Mouse (Mus musculus) adrenal gland, adult 8-10 months (tissue): ENCODE results near the gene Bloc1s4. TPM values are rescaled to one million over a fixed set of nuclear protein-coding genes. Genes with fewer than 3 reads are reported as not detected.
A peak's percentile ranks its signal among the peaks of the same experiment; 100 is the strongest.

Experiments
- DNase-seq: peaks from one replicate; pipeline ENCODE4 v3.0.0; 2022
- total RNA-seq, 4 experiments: library from RNA; stranded (reverse); gene quantifications; 2 replicates each; pipeline ENCODE4 v1.2.4; 2022

The Bloc1s4 gene
- total RNA-seq, 4 experiments from 2014 or later, result 21.6 to 34.1 (median 27.6) TPM

- no peak for DNase-seq
Measured at GRCm38 (mm10) chr5:36716816-36717215, 31.6 kb downstream of the Bloc1s4 start.

GRCm38 (mm10) chr5:36714832-36715231 is 33.6 kb downstream of the Bloc1s4 start:
- no peak for DNase-seq

DNA sequence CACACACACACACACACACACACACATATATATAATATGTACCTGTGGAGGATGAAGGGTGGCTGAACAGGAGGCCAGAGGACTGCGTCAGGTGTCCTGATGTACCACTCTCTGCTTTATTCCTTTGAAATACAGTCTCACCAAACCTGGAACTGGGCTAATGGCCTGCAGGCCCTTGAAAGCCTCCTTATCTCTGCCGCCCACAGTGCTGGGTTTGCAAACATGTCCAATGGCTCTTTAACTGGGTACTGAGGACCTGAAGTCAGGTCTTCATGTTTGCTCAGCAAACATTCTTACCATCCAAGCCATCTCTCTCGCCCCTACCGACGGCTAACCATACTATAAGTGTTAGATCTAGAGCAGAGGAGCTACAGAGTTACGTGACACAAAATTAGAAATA is 34.8 kb downstream of the Bloc1s4 start:
- DNase-seq, result no peak

DNA sequence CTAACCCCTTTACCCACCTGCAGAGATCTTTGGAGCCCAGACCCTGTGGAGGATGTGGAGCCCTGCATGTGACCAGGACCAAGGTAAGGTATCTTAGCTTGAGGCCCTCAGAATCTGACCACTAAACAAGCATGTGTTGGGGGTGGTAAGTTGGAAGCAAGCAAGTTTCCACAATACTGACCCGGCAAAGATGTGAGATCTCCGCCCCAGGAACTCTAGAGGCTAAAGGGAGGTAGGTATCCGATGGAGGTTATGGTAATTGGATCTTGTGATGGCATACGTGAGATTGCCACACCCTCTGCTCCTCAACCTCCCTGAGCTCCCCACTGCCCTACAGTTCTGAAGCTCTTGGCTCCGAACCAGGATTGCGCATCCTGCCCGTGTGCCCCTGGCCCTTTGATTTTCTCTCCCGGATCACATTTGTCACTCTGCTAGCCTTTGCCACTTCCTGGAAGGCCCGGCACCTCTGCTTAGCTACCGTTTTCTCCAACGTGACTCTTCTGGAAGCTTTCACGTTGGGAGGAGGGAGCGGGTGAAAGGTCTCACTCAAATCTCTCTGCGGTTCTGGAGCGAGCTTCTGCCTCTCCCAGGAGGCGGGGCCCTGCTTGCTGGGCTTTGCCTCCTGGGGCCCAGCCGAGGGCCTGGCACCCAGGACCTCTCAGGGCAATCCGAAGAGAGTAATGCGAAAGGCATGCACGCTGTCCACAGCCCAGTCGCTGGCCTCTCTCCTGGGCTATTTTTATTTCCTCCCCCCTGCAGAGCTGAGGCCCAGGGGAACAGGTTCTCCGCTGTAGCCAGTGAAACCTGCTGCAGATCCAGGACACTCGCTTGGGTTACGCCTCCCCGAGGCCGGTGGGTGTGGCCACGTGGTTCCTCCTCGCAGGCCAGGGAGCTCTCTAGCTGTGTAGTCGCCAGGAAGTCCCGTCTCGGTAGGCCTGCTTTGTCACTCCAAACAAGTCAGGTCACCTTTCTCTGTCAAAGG is 35.6 kb downstream of the Bloc1s4 start:
- DNase-seq, result peak; percentile 94

DNA sequence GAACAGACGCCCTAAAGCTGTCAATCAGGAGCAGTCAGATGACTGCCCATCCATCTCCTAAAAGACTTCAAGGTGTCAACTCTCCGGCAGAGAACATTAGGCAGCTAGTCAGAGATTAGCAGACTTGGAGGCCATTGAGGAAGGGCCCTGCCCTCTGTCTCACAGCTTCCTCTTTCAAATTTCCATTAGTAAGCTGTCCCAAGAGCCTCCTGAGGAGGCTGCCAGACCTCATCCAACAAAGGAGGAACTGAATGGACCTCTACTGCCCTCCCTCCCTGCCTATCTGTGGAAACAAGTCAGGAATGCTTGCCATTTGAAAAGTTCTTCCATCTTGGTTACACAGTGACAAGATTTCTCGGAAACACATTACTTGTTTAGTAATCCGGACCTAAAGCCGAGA is 36.6 kb downstream of the Bloc1s4 start:
- no peak for DNase-seq

- DNase-seq, result no peak
Measured at GRCm38 (mm10) chr5:36705792-36706191, 42.7 kb downstream of the Bloc1s4 start.

DNA sequence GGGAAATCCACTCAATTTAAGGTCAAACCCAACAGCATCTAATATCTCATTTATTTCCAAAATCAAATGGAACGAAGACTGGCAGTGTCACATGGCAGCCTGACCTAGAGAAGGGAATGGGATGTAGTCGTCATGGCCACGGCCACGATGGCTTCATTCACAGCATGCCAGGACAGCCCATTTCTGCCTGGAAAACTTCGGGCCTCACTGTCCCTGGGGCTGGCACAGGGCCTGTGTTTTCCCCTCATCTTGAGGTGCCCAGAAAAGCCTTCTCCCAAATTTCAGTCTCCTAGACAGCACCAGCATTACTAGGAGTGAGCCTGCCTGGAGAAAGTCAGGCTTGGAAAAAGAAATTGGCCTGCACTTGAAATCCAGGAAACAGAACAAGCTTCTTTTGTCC is 43.1 kb downstream of the Bloc1s4 start:
- DNase-seq, result no peak

- no peak for DNase-seq
Measured at GRCm38 (mm10) chr5:36704684-36705083, 43.8 kb downstream of the Bloc1s4 start.

DNA sequence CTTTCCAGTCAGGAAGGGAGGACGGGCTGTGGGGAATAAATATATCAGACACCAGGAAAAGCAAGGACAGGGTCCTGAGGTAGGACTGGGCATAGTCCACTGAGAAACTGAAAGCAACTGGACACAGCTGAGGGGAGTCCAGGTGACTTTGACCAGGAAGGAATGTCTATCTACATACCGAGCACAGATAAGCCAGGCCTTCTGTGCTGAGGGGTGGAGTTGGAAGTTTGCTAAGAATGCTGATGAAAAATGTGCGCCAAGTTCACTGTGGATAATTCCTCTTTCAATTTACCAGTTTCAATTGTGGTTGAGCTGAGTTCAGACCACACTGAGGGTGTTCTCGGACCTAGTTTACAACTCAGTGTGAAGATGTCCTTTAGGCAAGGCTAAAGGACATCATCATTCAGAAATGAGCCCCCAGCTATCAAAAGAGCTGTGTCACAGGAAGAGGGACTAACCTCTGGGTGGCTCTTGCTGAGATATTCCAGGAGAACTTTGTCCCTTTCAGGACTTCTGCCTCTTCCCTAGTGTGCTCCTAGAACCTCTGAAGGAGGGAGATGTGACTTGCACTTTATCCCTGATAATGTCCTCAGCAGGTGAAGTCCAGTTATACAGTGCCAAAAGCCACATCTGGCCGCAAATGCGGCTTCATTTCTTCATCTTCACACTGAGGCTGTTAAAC is 47.4 kb downstream of the Bloc1s4 start:
- no peak for DNase-seq

DNA sequence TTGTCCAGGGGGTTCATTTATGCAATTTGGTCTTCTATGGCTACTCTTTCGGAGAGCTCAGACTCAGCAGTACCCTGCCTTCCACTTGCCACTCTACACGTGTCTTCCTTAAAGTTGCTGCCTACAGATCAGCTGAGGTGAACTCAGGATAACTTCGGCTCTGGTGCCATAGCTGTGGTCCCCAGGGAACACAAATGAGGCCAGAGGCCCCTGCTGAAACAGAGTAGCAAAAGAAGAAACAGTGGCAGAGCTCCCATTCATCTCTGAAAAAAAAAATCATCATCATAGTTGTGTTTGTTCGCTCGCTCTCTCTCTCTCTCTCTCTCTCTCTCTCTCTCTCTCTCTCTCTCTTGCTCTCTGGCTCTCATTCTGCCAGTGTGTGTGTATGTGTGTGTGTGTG is 49.8 kb downstream of the Bloc1s4 start:
- DNase-seq, result no peak

GRCm38 (mm10) chr5:36698067-36698670 is 50.3 kb downstream of the Bloc1s4 start:
- DNase-seq, result no peak

Other genes starting within 250 kb of the Bloc1s4 start
- 10 to 100 TPM; 46.1 to 55.5 (median 53.4) TPM for gene Tbc1d14, start 155.4 kb downstream of the Bloc1s4 start, total RNA-seq
- gene D5Ertd579e, start 52.6 kb downstream of the Bloc1s4 start, total RNA-seq, result 10 to 100 TPM; 64.5 to 98.4 (median 79.4) TPM
- gene Mrfap1, start 48.1 kb upstream of the Bloc1s4 start, total RNA-seq, result 100 to 1,000 TPM; 571 to 829 (median 654) TPM
- gene Man2b2, start 82.0 kb upstream of the Bloc1s4 start, total RNA-seq, result 10 to 100 TPM; 63.8 to 93.3 (median 80.2) TPM
- 1 to 10 TPM; 5.3 to 9.0 (median 7.2) TPM for gene Ppp2r2c, start 119.9 kb upstream of the Bloc1s4 start, total RNA-seq
- 100 to 1,000 TPM in 2 of 4 experiments, 10 to 100 TPM in 2; 36.1 to 156 (median 79.3) TPM for gene Wfs1, start 240.6 kb upstream of the Bloc1s4 start, total RNA-seq